Mouse (Mus musculus): ENCODE data around the gene Wdr95. TPM values are rescaled to one million over a fixed set of nuclear protein-coding genes. Genes with fewer than 3 reads are reported as not detected.

Gene Wdr95
- polyA plus RNA-seq, 2 experiments, result not detected

- Histone ChIP-seq H3K27me3 (ENCODE audit: control insufficient read depth, insufficient read depth, low read length) (no peaks in the 10 kb centered on the region), H3K27ac (no peak overlapping the region), H3K9me3 (ENCODE audit: control insufficient read depth, low read length) (peaks cover 3% of the 10 kb centered on the region; the same call in 1 of the 2 replicates), H3K4me3 (ENCODE audit: insufficient read depth in 1 of 2, low read depth in 2 of 2, low read length in 2 of 2) (no peak overlapping the region), H3K36me3 (replicated peaks; ENCODE audit: control insufficient read depth, insufficient read depth, low read depth) (no peaks in the 10 kb centered on the region), H3K9ac (replicated peaks) (no peak overlapping the region), H3K4me1 (replicated peaks; ENCODE audit: control insufficient read depth in 2 of 2, insufficient read depth in 2 of 2, low read length in 1 of 2) (no peaks in the 10 kb centered on the region), H3K4me2 (ENCODE audit: low read depth) (no peak overlapping the region)
- 41% methylated on average over 3 of the region's 3 CpGs for WGBS (ENCODE audit: insufficient replicate concordance)
- TF ChIP-seq EP300 (IDR thresholded peaks at IDR 0.05; ENCODE audit: low read depth) (no peak), CTCF (IDR thresholded peaks at IDR 0.05; ENCODE audit: low read depth) (peak; percentile 10; the same call in 1 of the 2 replicates)
- DNase-seq (ENCODE audit: low read depth in 3 of 3, low spot score in 3 of 3) (no peak), ATAC-seq (ENCODE audit: insufficient read depth) (no peak)
Measured at GRCm38 (mm10) chr5:149658022-149658421, 129.5 kb downstream of the Wdr95 start.

GRCm38 (mm10) chr5:149658741-149659413 is 130.4 kb downstream of the Wdr95 start:
- Histone ChIP-seq H3K27me3 (ENCODE audit: control insufficient read depth, insufficient read depth, low read length) (no peaks in the 10 kb centered on the region), H3K4me2 (ENCODE audit: low read depth) (no peak overlapping the region), H3K4me3 (ENCODE audit: insufficient read depth in 1 of 2, low read depth in 2 of 2, low read length in 2 of 2) (no peak overlapping the region), H3K9ac (replicated peaks) (no peak overlapping the region), H3K9me3 (ENCODE audit: control insufficient read depth, low read length) (peaks cover 3% of the 10 kb centered on the region; the same call in 1 of the 2 replicates), H3K4me1 (replicated peaks; ENCODE audit: control insufficient read depth in 2 of 2, insufficient read depth in 2 of 2, low read length in 1 of 2) (no peaks in the 10 kb centered on the region), H3K36me3 (replicated peaks; ENCODE audit: control insufficient read depth, insufficient read depth, low read depth) (no peaks in the 10 kb centered on the region), H3K27ac (no peak overlapping the region)
- 46% methylated on average over 9 of the region's 9 CpGs for WGBS (ENCODE audit: insufficient replicate concordance)
- TF ChIP-seq EP300 (IDR thresholded peaks at IDR 0.05; ENCODE audit: low read depth) (no peak), CTCF (IDR thresholded peaks at IDR 0.05; ENCODE audit: low read depth) (no peak)
- no peak for ATAC-seq (ENCODE audit: insufficient read depth)
- DNase-seq (ENCODE audit: low read depth in 3 of 3, low spot score in 3 of 3), result no peak

DNA sequence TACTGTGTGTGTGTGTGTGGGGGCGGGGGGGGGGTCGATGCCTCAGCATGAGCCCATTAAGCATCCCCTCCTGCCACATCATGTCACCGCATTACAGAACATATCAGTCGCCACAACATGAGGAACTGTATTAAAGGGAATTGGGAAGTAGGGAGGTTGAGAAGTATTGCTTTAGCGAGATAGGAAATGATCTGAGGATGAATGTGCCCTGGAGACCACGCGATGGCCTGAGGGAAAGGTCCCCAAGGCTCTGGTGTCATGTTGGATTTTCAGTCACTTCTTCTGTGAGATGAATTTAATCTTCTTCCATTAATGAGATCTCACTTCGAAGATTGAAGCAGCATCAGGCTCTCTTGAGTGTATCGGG is 130.9 kb downstream of the Wdr95 start:
- 39% methylated on average over 9 of the region's 9 CpGs for WGBS (ENCODE audit: insufficient replicate concordance)
- Histone ChIP-seq H3K36me3 (replicated peaks; ENCODE audit: control insufficient read depth, insufficient read depth, low read depth) (no peaks in the 10 kb centered on the region), H3K4me1 (replicated peaks; ENCODE audit: control insufficient read depth in 2 of 2, insufficient read depth in 2 of 2, low read length in 1 of 2) (no peaks in the 10 kb centered on the region), H3K9ac (replicated peaks) (no peak overlapping the region), H3K27me3 (ENCODE audit: control insufficient read depth, insufficient read depth, low read length) (no peaks in the 10 kb centered on the region), H3K4me2 (ENCODE audit: low read depth) (no peak overlapping the region), H3K9me3 (ENCODE audit: control insufficient read depth, low read length) (peaks cover 3% of the 10 kb centered on the region; the same call in 1 of the 2 replicates), H3K4me3 (ENCODE audit: insufficient read depth in 1 of 2, low read depth in 2 of 2, low read length in 2 of 2) (no peak overlapping the region), H3K27ac (no peak overlapping the region)
- ATAC-seq (ENCODE audit: insufficient read depth) (no peak), DNase-seq (ENCODE audit: low read depth in 3 of 3, low spot score in 3 of 3) (no peak)
- TF ChIP-seq CTCF (IDR thresholded peaks at IDR 0.05; ENCODE audit: low read depth) (no peak), EP300 (IDR thresholded peaks at IDR 0.05; ENCODE audit: low read depth) (no peak)

DNA sequence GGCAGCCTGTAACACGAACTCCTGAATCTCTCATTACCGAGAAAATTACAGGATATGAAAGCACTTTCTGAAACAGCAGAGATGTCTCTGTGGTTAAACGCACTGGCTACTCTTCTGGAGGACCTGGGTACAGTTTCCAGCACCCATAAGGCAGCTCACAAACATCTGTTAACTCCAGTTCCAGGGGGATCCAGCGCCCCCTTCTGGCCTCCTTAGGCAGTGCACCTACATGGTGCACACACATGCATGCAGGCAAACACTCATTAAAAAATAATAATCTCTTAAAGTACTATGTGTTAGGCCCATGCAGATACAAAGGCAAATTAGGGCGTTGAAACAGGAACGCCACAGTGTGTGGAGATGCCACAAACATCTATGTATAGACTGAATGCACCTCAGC is 132.9 kb downstream of the Wdr95 start:
- Histone ChIP-seq H3K4me2 (ENCODE audit: low read depth) (no peak overlapping the region), H3K27me3 (ENCODE audit: control insufficient read depth, insufficient read depth, low read length) (no peaks in the 10 kb centered on the region), H3K4me1 (replicated peaks; ENCODE audit: control insufficient read depth in 2 of 2, insufficient read depth in 2 of 2, low read length in 1 of 2) (no peaks in the 10 kb centered on the region), H3K9ac (replicated peaks) (no peak overlapping the region), H3K36me3 (replicated peaks; ENCODE audit: control insufficient read depth, insufficient read depth, low read depth) (no peaks in the 10 kb centered on the region), H3K4me3 (ENCODE audit: insufficient read depth in 1 of 2, low read depth in 2 of 2, low read length in 2 of 2) (no peak overlapping the region), H3K27ac (no peak overlapping the region), H3K9me3 (ENCODE audit: control insufficient read depth, low read length) (peaks cover 3% of the 10 kb centered on the region; the same call in 1 of the 2 replicates)
- ATAC-seq (ENCODE audit: insufficient read depth) (no peak), DNase-seq (ENCODE audit: low read depth in 3 of 3, low spot score in 3 of 3) (no peak)
- WGBS (ENCODE audit: insufficient replicate concordance), result 75% methylated on average over 6 of the region's 6 CpGs
- TF ChIP-seq EP300 (IDR thresholded peaks at IDR 0.05; ENCODE audit: low read depth), result no peak
- TF ChIP-seq CTCF (IDR thresholded peaks at IDR 0.05; ENCODE audit: low read depth), result peak; percentile 41; the same call in 1 of the 2 replicates

Other genes starting within 250 kb of the Wdr95 start
- 0.13 and 0.18 TPM in 2 replicates for gene Medag, start 116.9 kb upstream of the Wdr95 start, polyA plus RNA-seq (2012; rRNA removed)
- gene Medag, start 116.9 kb upstream of the Wdr95 start, polyA plus RNA-seq (2014; fragmentation: Nextera tagmentation; extraction: Ambion mirVana), result 0.04 and 0.27 TPM in 2 replicates
- gene Tex26, start 89.0 kb upstream of the Wdr95 start, polyA plus RNA-seq (2012; rRNA removed), result 0.30 and 0.48 TPM in 2 replicates
- gene Tex26, start 89.0 kb upstream of the Wdr95 start, polyA plus RNA-seq (2014; fragmentation: Nextera tagmentation; extraction: Ambion mirVana), result 0.23 TPM in 1 of 2 replicates, not detected in the other
- 12.6 and 33.5 TPM in 2 replicates for gene Hsph1, start 107.7 kb downstream of the Wdr95 start, polyA plus RNA-seq (2012; rRNA removed)
- gene Hsph1, start 107.7 kb downstream of the Wdr95 start, polyA plus RNA-seq (2014; fragmentation: Nextera tagmentation; extraction: Ambion mirVana), result 23.5 and 28.1 TPM in 2 replicates
- gene B3glct, start 149.6 kb downstream of the Wdr95 start, polyA plus RNA-seq (2012; rRNA removed), result 2.3 and 2.9 TPM in 2 replicates
- 4.1 and 5.0 TPM in 2 replicates for gene B3glct, start 149.6 kb downstream of the Wdr95 start, polyA plus RNA-seq (2014; fragmentation: Nextera tagmentation; extraction: Ambion mirVana)

Measured in liver, embryonic 14.5 days (tissue).